Mouse (Mus musculus) liver, postnatal 0 days (tissue): Measurements from ENCODE around the gene 4930578G10Rik. TPM values are rescaled to one million over a fixed set of nuclear protein-coding genes. Genes with fewer than 3 reads are reported as not detected.
A peak's percentile ranks its signal among the peaks of the same experiment; 100 is the strongest.
"Not testable (repeated sequence)": the region's sequence is repeated elsewhere in the genome, so short reads cannot be mapped to it uniquely, and the experiment has no call there.

ENCODE experiments used
- ATAC-seq: fragments of 200-750 bp; cut with Nextera tagmentation; 2 replicates; pipeline ENCODE4 v1.8.0; 2017; ENCODE audit warnings: mild to moderate bottlenecking, moderate library complexity
- DNase-seq: peaks from one replicate; pipeline ENCODE4 v3.0.0-alpha.2; 2016
- H3K27ac ChIP-seq: fragments of 300-500 bp; sonication (generic); 2 replicates; pipeline ENCODE4 v1.5.1; 2014; ENCODE audit warnings: antibody characterized with exemption, moderate library complexity, mild to moderate bottlenecking, low read depth
- H3K27me3 ChIP-seq: fragments of 300-500 bp; sonication (generic); 2 replicates; pipeline ENCODE4 v1.6.1; 2014; ENCODE audit warnings: low read length, control low read depth, mixed read lengths; ENCODE audit not compliant: insufficient read depth
- H3K36me3 ChIP-seq: fragments of 300-500 bp; sonication (generic); replicated peaks from 2 replicates; pipeline ENCODE4 v1.6.1; 2014; ENCODE audit warnings: mild to moderate bottlenecking, control low read depth, low read length, moderate library complexity, mixed read lengths; ENCODE audit not compliant: insufficient read depth
- H3K4me1 ChIP-seq: fragments of 300-500 bp; sonication (generic); 2 replicates; pipeline ENCODE4 v1.6.1; 2014; ENCODE audit warnings: antibody characterized with exemption, mild to moderate bottlenecking, control low read depth; ENCODE audit not compliant: insufficient read depth
- H3K4me2 ChIP-seq: fragments of 300-500 bp; sonication (generic); 2 replicates; pipeline ENCODE4 v1.6.1; 2014; ENCODE audit warnings: low read depth, mild to moderate bottlenecking, low read length, moderate library complexity, mixed read lengths
- H3K4me3 ChIP-seq: fragments of 300-500 bp; sonication (generic); 2 replicates; pipeline ENCODE4 v1.5.1; 2014; ENCODE audit warnings: low read depth, low read length
- H3K9ac ChIP-seq: fragments of 300-500 bp; sonication (generic); replicated peaks from 2 replicates; pipeline ENCODE4 v1.6.1; 2014; ENCODE audit warnings: mild to moderate bottlenecking, moderate library complexity
- H3K9me3 ChIP-seq: fragments of 300-500 bp; sonication (generic); 2 replicates; pipeline ENCODE4 v1.6.1; 2016; ENCODE audit warnings: mild to moderate bottlenecking, control low read depth, low read length, mixed read lengths
- EP300 ChIP-seq: IDR thresholded peaks from 2 replicates; pipeline ENCODE4 v1.6.1; 2016; ENCODE audit warnings: antibody characterized with exemption, low read depth, mild to moderate bottlenecking
- WGBS: fragments of 180-500 bp; shearing (Covaris S2); extraction: QIAGEN DNeasy Blood & Tissue Kit; methylation state at CpG from one replicate; pipeline ENCODE4 v1.1.7; 2014; ENCODE audit not compliant: insufficient replicate concordance; 5-methylcytosine and 5-hydroxymethylcytosine counted together
- polyA plus RNA-seq: library from polyadenylated mRNA; unstranded; fragments of >200 nt; fragmentation: Nextera tagmentation; extraction: Ambion mirVana; gene quantifications from 2 replicates; pipeline ENCODE4 v1.2.1, GENCODE M21; 2015

4930578G10Rik gene
- polyA plus RNA-seq, result 0.19 TPM in 1 of 2 replicates, not detected in the other

GRCm38 (mm10) chr4:42735245-42735644 lies at the start of gene 4930578G10Rik:
TSS of gene 4930578G10Rik (plus strand) at chr4:42735545.
- H3K4me1 ChIP-seq, H3K4me2 ChIP-seq, DNase-seq, H3K9me3 ChIP-seq, H3K27ac ChIP-seq, H3K27me3 ChIP-seq, H3K4me3 ChIP-seq, ATAC-seq, H3K9ac ChIP-seq, H3K36me3 ChIP-seq: not testable (repeated sequence)
- WGBS, result no CpG with 5 or more reads among the region's 13 CpGs

- not testable (repeated sequence) for H3K36me3 ChIP-seq, DNase-seq, H3K4me2 ChIP-seq, H3K27ac ChIP-seq, H3K4me1 ChIP-seq, ATAC-seq, H3K4me3 ChIP-seq, H3K27me3 ChIP-seq, H3K9me3 ChIP-seq, H3K9ac ChIP-seq
- WGBS, result no CpG with 5 or more reads among the region's 6 CpGs
These were observed 21.1 kb downstream of the 4930578G10Rik start, which contains the start of gene Ccl19 for GRCm38 (mm10) chr4:42756477-42756876. TSS of gene Ccl19 (minus strand) at chr4:42756577.

GRCm38 (mm10) chr4:42773893-42774292 lies 38.5 kb downstream of the 4930578G10Rik start, which contains the start of gene Ccl21a:
TSS of gene Ccl21a (minus strand) at chr4:42773993.
- not testable (repeated sequence) for H3K4me1 ChIP-seq, H3K4me2 ChIP-seq, DNase-seq, H3K9me3 ChIP-seq, H3K36me3 ChIP-seq, H3K4me3 ChIP-seq, H3K9ac ChIP-seq, H3K27ac ChIP-seq, ATAC-seq, H3K27me3 ChIP-seq
- no CpG with 5 or more reads among the region's 5 CpGs for WGBS

- H3K27me3 ChIP-seq, H3K9me3 ChIP-seq, H3K27ac ChIP-seq, H3K4me1 ChIP-seq, DNase-seq, H3K4me2 ChIP-seq, ATAC-seq, H3K9ac ChIP-seq, H3K36me3 ChIP-seq, H3K4me3 ChIP-seq: not testable (repeated sequence)
- WGBS, result 78% methylated on average over 1 of the region's 1 CpGs
These were observed 118.4 kb downstream of the 4930578G10Rik start, which contains the start of gene Fam205a1 for GRCm38 (mm10) chr4:42853788-42854187. TSS of gene Fam205a1 (minus strand) at chr4:42853888.

GRCm38 (mm10) chr4:42856671-42857070 lies 121.3 kb downstream of the 4930578G10Rik start, which contains the start of gene Gm12394:
TSS of gene Gm12394 (minus strand) at chr4:42856771.
- not testable (repeated sequence) for H3K27me3 ChIP-seq, ATAC-seq, H3K9me3 ChIP-seq, DNase-seq, H3K4me3 ChIP-seq, H3K9ac ChIP-seq, H3K36me3 ChIP-seq, H3K27ac ChIP-seq, H3K4me1 ChIP-seq, H3K4me2 ChIP-seq
- WGBS, result 80% methylated on average over 1 of the region's 1 CpGs

GRCm38 (mm10) chr4:42860483-42860882 lies 125.1 kb downstream of the 4930578G10Rik start:
- not testable (repeated sequence) for H3K9me3 ChIP-seq, H3K4me3 ChIP-seq, H3K4me1 ChIP-seq, H3K36me3 ChIP-seq, H3K9ac ChIP-seq, H3K27me3 ChIP-seq
- Histone ChIP-seq H3K4me2 (peak overlapping the region; percentile 26; the same call in 1 of the 2 replicates), H3K27ac (peak overlapping the region; percentile 82)
- ATAC-seq (peak; percentile 100), DNase-seq (peak; percentile 73)
- WGBS, result 49% methylated on average over 9 of the region's 9 CpGs
- peak; percentile 93 for TF ChIP-seq EP300

GRCm38 (mm10) chr4:42863487-42863886 lies 128.1 kb downstream of the 4930578G10Rik start:
- H3K4me3 ChIP-seq, H3K36me3 ChIP-seq, DNase-seq, H3K9me3 ChIP-seq, H3K27me3 ChIP-seq: not testable (repeated sequence)
- peaks cover 21% of the 10 kb centered on the region for H3K4me1 ChIP-seq
- H3K27ac ChIP-seq, result peak overlapping the region; percentile 67; the same call in 1 of the 2 replicates
- H3K9ac ChIP-seq, result 0 out of 2 replicates have a peak overlapping the region, but pooled peaks have one; percentile 34
- 58% methylated on average over 5 of the region's 5 CpGs for WGBS
- peak; percentile 54; the same call in 1 of the 2 replicates for ATAC-seq
- peak overlapping the region; percentile 22; the same call in 1 of the 2 replicates for H3K4me2 ChIP-seq
